Mouse (Mus musculus) adrenal gland, adult 2 months (tissue): ENCODE data around the gene Tnr. TPM values are rescaled to one million over a fixed set of nuclear protein-coding genes. Genes with fewer than 3 reads are reported as not detected.

Source experiments
- DNase-seq: peaks from one replicate; pipeline ENCODE4 v3.0.0; 2021
- polyA plus RNA-seq: library from polyadenylated mRNA; depleted of rRNA; stranded (reverse); fragments of >200 nt; gene quantifications from 2 replicates; pipeline ENCODE4 v1.2.3, GENCODE M21; 2012
- total RNA-seq, 2 experiments: library from RNA; stranded (reverse); gene quantifications; 2 replicates each; pipeline ENCODE4 v1.2.3; 2021

Tnr gene
- total and polyA plus RNA-seq, 3 experiments: 0.97 to 5.2 (median 3.3) TPM

DNA sequence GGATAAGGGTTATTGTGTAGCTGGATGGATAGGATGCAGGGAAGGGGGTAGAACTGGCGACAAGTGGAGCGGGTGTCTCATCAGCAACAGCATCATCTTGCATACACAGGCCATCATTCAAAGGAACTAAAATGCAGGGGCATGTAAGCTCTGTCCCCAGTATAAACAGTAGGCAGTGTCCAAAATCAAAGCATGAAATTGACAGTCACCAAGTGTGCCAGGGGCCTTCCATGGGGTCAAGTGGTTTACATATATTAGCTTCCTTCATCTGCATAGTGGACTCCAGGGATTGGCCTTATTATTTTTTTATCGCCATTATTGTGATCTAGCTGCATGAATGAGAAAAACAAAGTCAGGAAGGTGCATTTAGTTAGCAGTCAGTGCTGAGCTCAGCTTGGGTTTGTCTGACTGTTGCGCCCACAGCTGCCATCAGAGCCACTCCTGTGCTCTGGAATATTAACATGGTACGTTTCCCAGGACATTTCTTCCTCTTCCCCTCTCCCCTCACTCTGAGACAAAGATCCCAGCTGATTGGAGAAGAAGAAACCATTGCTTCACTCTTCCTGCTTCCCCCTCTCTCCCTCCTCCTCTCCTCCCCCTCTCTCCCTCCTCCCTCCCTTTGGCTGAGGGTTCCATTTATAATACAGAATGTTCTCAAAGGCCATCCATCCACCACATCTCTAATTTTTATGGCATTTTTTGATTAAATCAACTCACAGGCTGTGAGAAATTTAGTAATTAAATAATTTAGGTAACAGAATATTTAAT, 106.4 kb downstream of the Tnr start:
- no peak for DNase-seq

DNA sequence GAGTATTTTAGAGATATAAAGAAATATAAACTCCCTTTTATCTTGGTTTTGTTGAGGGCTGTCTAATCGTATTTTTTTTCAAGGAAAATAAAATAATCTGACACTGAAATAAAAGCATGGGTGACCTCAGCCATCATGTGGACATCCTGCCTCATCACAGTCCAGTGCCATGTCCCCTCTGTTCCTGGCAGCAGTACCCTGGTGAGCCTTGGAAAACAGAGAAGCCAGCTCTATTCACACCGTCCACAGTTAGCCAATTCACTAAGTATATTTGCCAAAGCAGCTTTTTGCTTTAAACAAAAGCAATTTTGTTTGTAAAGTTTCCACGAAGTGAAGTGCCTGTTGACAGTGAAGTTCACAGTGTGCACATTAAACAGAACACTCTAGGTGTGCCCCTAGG, 109.0 kb downstream of the Tnr start:
- DNase-seq: no peak

- no peak for DNase-seq
Measured at GRCm38 (mm10) chr1:159639408-159639807, 115.8 kb downstream of the Tnr start.

DNA sequence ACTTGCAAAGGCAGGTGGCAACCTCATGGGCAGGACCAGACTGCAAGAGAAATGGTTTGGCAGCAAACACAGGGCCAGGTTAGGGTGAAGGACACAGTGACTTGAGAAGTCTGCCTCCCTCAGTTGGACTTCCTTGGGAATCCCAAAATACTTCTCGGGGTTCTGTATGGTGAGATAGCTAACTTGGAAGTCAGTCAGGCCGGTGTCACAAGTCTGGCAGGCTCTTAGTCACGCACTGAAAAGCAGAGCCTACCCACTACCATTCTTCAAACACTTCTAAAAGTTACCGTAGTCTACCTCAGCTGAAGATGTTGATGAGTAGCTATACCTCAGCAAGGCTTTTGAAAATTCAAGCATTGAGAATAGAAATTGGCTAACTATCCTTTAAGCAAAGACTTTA, 122.2 kb downstream of the Tnr start:
- no peak for DNase-seq

DNA sequence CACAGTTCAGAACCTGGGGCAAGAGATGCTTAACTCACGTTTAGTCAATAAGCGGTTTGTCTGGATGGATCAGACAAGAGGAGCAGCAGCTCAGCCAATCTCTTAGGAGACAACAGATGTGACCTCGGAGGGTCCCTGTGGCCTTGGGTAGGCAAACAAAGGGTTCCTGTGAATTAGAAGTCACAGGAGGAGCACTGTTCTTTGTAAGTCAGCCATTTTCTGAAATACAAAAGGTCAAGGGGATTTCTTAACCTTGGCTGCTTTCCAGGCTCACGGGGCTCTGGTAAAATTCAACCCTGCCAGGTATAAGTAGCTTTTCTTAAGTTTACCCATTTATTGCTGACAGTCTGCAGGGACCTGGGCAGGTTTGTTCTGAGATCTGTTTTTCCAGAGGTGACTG, 126.9 kb downstream of the Tnr start:
- no peak for DNase-seq

DNA sequence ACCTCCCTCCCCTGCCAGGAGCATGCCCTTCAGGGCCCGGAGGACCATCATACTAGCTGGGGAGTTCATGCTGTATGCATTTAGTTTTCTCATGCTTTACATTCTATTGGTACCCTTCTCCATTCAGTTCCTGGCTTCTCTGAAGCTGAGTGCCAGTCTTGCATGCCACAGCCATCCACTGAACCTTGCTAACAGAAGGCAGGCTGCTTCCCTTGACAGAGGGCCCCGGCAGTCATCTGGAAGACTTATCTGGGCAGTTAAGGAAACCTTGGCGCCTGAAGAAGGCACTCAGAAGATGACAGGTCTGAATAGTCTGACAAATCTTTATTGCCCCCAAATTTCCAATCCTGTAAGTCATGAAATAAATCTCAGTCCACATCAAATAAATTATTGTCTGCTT, 131.7 kb downstream of the Tnr start:
- DNase-seq: no peak

- DNase-seq: no peak
Measured at GRCm38 (mm10) chr1:159657856-159658542, 134.4 kb downstream of the Tnr start.

DNA sequence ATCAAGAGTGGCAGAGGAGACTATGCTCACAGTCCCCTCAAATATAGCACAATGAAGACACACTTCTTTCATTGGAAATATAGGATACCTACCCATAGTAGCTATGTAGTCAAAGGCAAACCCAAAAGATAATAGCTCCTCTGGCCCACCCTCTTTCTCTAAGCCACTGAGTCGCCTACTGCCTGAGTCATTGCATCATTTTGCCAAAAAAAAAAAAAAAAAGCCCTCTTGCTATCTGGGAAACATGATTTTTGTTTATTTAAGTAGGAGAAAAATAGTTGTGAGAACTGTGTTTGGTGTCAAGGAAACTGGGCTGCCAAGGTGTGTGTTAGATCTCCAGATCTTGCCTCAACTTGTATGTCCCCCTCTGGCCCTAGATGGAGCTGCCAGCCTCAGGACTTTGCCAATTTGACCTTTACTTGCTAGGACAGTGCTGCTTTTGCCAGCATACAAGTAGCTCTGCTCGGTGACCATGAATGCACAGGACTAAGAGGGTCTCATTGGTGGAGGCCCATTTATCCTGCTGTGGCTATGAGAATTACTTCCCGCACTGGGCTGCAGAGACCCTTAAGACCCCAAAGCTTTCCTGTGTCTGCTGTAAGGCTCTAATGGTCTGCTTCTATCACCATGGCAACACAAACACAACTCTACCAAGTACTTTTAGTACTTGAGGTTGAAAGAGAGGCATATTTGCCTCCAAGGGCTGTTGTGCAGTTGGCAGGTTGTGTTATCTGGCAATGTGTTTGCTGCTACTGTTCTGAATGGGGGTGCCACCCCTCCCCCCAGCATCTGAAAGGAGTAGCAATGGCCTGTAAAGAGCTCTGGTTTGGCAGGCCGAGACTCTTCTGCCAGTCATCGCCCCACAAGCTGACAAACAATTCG, 137.3 kb downstream of the Tnr start:
- no peak for DNase-seq

GRCm38 (mm10) chr1:159664496-159664895, 140.9 kb downstream of the Tnr start:
- no peak for DNase-seq

GRCm38 (mm10) chr1:159664945-159665344, 141.4 kb downstream of the Tnr start:
- DNase-seq: no peak

DNA sequence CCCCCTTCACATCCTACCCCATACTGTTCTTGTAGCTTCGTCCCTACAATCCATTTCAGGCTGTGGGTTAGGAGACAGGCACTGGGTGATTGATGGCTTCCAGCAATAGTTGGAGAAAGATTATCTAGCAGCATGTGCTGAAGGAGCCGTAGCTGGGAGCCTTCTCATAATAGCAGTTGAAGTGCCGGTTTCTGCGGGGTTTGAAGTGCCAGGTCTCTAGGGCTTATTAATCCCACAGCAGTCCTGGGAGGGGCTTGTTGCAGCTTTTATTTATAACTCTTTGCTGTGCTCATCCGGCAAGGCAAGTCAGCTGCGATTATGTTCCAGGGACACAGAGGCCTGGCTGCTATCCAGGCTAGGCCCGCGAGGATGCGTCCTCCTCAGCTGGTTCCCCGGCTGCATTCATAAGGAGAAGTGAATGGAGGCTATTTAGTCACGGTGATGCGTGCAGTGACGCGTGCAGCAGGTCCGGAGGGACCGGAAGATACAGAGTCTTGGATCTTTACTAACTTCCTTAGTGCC, 147.1 kb downstream of the Tnr start:
- peak; percentile 87 for DNase-seq

GRCm38 (mm10) chr1:159671181-159671580, 147.6 kb downstream of the Tnr start:
- no peak for DNase-seq

DNA sequence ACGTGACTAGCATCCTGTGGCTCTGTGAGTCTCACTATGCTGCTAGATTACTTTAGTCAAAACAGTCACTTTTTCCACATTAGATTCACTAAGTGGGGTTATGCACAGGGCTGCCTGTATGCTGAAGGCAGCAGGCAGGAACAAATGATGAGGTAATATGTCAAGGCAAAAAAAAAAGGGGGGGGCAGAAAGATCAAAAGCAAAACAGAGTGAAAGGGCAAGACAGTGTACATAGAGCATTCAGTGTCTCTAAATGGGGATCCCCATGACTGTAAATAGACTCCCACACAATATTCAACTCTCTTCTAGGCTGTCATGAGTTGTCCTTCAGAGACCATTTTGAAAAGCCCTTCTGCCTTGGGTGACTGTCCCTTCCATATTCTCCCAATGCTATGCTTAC, 150.7 kb downstream of the Tnr start:
- peak; percentile 51 for DNase-seq

- no peak for DNase-seq
Measured at GRCm38 (mm10) chr1:159675472-159675871, 151.9 kb downstream of the Tnr start.

GRCm38 (mm10) chr1:159678221-159678935, 154.8 kb downstream of the Tnr start:
- no peak for DNase-seq

- DNase-seq: no peak
Measured at GRCm38 (mm10) chr1:159681252-159681651, 157.7 kb downstream of the Tnr start.

- DNase-seq: peak; percentile 91
Measured at GRCm38 (mm10) chr1:159686476-159687231, 163.1 kb downstream of the Tnr start.

DNA sequence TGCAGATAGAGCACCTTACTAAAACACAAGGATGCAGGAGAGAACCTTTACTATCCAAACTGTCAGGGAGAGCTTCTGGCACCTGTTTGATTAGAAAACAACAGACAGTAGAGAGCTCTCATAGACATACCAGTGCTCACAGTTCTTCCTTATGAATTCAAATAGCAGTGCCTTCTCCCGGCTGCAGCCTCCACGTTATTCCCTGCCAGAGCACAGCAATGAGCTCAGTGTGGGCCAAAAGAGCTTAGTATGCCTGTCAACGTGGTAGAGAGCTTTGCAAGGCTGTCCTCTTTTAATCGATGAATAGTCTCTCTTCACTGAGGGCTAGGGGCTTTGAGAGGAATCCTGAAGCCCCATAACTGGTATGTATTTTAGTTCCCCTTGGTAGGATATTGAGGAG, 173.1 kb downstream of the Tnr start:
- no peak for DNase-seq

DNA sequence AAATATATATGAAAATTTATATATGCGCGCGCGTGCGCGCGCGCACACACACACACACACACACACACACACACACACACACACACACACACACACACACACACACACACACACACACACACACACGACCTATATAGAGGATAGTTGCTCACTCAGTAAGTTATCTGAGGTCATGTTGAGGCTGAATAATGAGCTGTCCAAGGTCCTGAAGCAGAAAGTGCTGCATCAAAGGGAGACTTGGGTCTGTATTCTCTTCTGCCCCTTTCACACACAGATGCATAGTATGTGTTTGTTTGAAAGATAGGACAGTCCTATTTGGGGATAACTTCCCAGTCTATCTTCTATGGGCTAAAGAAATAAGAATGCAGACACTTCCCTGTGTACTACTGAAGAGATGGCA, 178.5 kb downstream of the Tnr start:
- DNase-seq: no peak

- DNase-seq: no peak
Measured at GRCm38 (mm10) chr1:159704925-159705324, 181.4 kb downstream of the Tnr start.

DNA sequence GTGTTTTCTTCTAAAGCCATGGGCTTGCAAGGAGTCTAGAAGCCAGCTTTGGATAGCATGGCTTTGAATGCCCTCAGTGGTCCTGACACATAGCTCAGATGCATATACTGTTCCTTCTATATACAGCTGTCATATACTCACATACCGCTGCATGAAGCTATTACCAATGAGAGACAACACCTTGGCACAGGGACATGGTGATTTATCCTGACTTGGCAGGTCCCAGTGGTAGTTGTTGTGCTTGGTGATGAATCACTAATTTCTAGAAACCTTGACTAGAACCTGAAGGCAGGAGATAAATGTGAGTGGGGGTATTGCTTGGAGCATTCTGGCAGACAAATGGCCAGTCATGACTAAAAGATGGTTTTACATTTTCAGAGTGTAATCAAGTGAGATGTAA, 192.7 kb downstream of the Tnr start:
- DNase-seq: no peak
